Mouse (Mus musculus): ENCODE results near the gene Cox10.

DNA sequence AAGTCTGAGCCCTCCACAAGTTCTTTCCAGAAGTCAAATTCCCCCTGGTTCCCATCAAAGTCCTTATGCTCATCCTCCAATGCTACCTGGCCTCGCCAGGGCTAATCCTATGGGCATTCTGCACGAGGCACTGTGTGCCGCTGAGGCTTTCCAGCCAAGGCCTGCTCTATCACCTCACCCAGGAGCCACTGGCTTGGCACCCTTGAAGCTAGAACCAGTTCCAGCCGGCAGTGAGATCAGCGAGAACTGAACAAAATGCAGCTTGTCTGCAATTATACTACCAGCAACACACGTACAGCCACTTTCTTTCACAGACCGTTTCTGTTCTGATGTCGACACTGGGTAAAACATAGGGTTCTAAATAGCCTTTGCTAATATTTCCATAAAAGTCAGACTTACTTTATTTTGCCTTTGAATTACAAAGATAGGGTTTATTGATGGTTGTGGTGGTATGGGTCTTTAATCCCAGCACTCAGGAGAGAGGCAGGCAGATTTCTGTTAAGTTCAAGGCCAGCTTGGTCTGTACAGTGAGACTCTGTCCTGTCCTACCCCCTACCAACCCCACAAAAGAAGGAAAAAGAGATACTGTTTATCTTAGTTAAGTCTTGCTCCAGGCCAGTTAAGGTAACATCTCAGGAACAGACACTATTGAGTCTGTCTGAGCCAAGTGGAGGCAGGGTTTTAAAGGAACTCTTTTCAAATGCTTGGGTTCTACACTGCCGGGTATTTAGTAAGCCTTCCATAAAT lies 111.5 kb downstream of the Cox10 start:
- TF ChIP-seq CTCF (conservative IDR thresholded peaks at IDR 0.05; ENCODE audit: insufficient read depth, insufficient read length, low read depth, low read length) (no peak), POLR2A (IDR thresholded peaks at IDR 0.05; ENCODE audit: low read depth, low read length) (no peak)

Measured in kidney, adult 2 months (tissue).